ENCODE assay signal across 16 mouse cellular contexts in genomic region chr14:84258633-84259032, GRCm38 (mm10).
"Had no signal": no experiment of that assay in that cellular context is flagged by ENCODE, and none has a peak within 500 bp of the region (broad histone marks: within the 10 kb centered on the region; RNA-seq: fewer than 3 reads in every experiment).

No protein-coding gene starts in this region.

- DNase-seq: liver, postnatal 0 days; lung, postnatal 14 days; lung, postnatal 36 days; thymus, adult 2 months; thymus, postnatal 25 days; thymus, postnatal 4 days had no signal

- H3K9ac ChIP-seq: liver, embryonic 15.5 days; liver, postnatal 0 days; lung, embryonic 15.5 days; midbrain, embryonic 13.5 days; midbrain, embryonic 15.5 days; neural tube, embryonic 12.5 days; stomach, embryonic 15.5 days had no signal

- H3K4me1 ChIP-seq: liver, embryonic 15.5 days; lung, embryonic 15.5 days; megakaryocyte, embryonic 14.5 days; midbrain, embryonic 13.5 days; midbrain, embryonic 15.5 days; neural tube, embryonic 12.5 days; stomach, embryonic 15.5 days had no signal

- H3K36me3 ChIP-seq: liver, embryonic 15.5 days; lung, embryonic 15.5 days; midbrain, embryonic 13.5 days; midbrain, embryonic 15.5 days; neural tube, embryonic 12.5 days; stomach, embryonic 15.5 days had no signal

- H3K4me2 ChIP-seq: liver, embryonic 15.5 days; lung, embryonic 15.5 days; midbrain, embryonic 11.5 days; midbrain, embryonic 13.5 days; midbrain, embryonic 15.5 days; neural tube, embryonic 12.5 days; stomach, embryonic 15.5 days had no signal

- H3K27ac ChIP-seq: liver, embryonic 15.5 days; lung, embryonic 15.5 days; macrophage; midbrain, embryonic 13.5 days; midbrain, embryonic 15.5 days; neural tube, embryonic 12.5 days; stomach, embryonic 15.5 days; stomach, postnatal 0 days had no signal

- H3K4me3 ChIP-seq: liver, embryonic 15.5 days; lung, embryonic 15.5 days; megakaryocyte, embryonic 14.5 days; midbrain, embryonic 13.5 days; midbrain, embryonic 15.5 days; neural tube, embryonic 12.5 days; stomach, embryonic 15.5 days had no signal

- H3K27me3 ChIP-seq: liver, embryonic 15.5 days; lung, embryonic 15.5 days; megakaryocyte, embryonic 14.5 days; midbrain, embryonic 13.5 days; midbrain, embryonic 15.5 days; neural tube, embryonic 12.5 days; stomach, embryonic 15.5 days had no signal

- H3K9me3 ChIP-seq: liver, embryonic 15.5 days; lung, embryonic 15.5 days; megakaryocyte, embryonic 14.5 days; midbrain, embryonic 13.5 days; midbrain, embryonic 15.5 days; neural tube, embryonic 12.5 days; stomach, embryonic 15.5 days had no signal
